Mouse (Mus musculus) hindbrain, embryonic 14.5 days (tissue): ENCODE measurements around the gene Nrxn1. TPM values are rescaled to one million over a fixed set of nuclear protein-coding genes. Genes with fewer than 3 reads are reported as not detected.

ENCODE experiments used
- ATAC-seq: fragments of 200-750 bp; cut with Nextera tagmentation; 2 replicates; pipeline ENCODE4 v1.8.0; 2017; ENCODE audit warnings: moderate number of reproducible peaks, mild to moderate bottlenecking, moderate TSS enrichment, moderate library complexity; ENCODE audit not compliant: low FRiP score
- DNase-seq: peaks from one replicate; pipeline ENCODE4 v3.0.0-alpha.2; 2015; ENCODE audit warnings: low spot score
- H3K27ac ChIP-seq: fragments of 300-500 bp; sonication (generic); 2 replicates; pipeline ENCODE4 v1.5.1; 2014; ENCODE audit warnings: mild to moderate bottlenecking, moderate library complexity
- H3K27me3 ChIP-seq: fragments of 300-500 bp; sonication (generic); 2 replicates; pipeline ENCODE4 v1.6.1; 2014; ENCODE audit warnings: mild to moderate bottlenecking, low read length, mixed read lengths; ENCODE audit not compliant: control insufficient read depth, insufficient read depth
- H3K36me3 ChIP-seq: fragments of 300-500 bp; sonication (generic); replicated peaks from 2 replicates; pipeline ENCODE4 v1.6.1; 2014; ENCODE audit not compliant: control insufficient read depth, insufficient read depth
- H3K4me1 ChIP-seq: fragments of 300-500 bp; sonication (generic); replicated peaks from 2 replicates; pipeline ENCODE4 v1.6.1; 2014; ENCODE audit warnings: antibody characterized with exemption, low read length, mixed read lengths; ENCODE audit not compliant: control insufficient read depth, insufficient read depth
- H3K4me2 ChIP-seq: fragments of 300-500 bp; sonication (generic); replicated peaks from 2 replicates; pipeline ENCODE4 v1.6.1; 2014; ENCODE audit warnings: mild to moderate bottlenecking, moderate library complexity
- H3K4me3 ChIP-seq: fragments of 300-500 bp; sonication (generic); replicated peaks from 2 replicates; pipeline ENCODE4 v1.5.1; 2014; ENCODE audit warnings: mild to moderate bottlenecking, low read length
- H3K9ac ChIP-seq: fragments of 300-500 bp; sonication (generic); 2 replicates; pipeline ENCODE4 v1.6.1; 2014
- H3K9me3 ChIP-seq: fragments of 300-500 bp; sonication (generic); 2 replicates; pipeline ENCODE4 v1.6.1; 2016; ENCODE audit warnings: low read length; ENCODE audit not compliant: control insufficient read depth
- whole genome bisulfite sequencing: fragments of 180-500 bp; shearing (Covaris S2); extraction: QIAGEN DNeasy Blood & Tissue Kit; methylation state at CpG from one replicate; pipeline ENCODE4 v1.1.7; 2014; 5-methylcytosine and 5-hydroxymethylcytosine counted together
- polyA plus RNA-seq: library from polyadenylated mRNA; unstranded; fragments of >200 nt; fragmentation: Nextera tagmentation; extraction: Ambion mirVana; gene quantifications from 2 replicates; pipeline ENCODE4 v1.2.1, GENCODE M21; 2014

Gene Nrxn1
- polyA plus RNA-seq, 1 experiment from 2014 or later: 210 TPM

DNA sequence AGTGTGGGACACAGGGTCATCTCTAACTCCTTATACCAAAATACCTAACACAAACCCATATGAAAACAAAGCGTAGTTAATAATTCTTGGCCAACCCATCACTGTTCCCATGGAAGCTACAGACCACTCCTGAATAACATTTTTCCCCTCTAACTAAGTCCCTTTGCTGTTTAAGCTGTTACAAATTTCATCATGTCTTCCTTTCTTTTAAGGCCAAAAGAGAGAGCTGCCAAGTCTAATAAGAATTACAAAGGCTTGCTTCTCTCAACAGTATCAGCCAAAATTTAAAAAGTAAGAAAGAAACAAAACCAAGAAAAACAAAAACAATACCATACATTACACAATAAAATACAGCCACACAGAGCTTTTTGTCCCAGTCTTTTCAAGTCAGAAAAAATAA, 6.5 kb downstream of the Nrxn1 start:
- H3K27me3 ChIP-seq: no peaks in the 10 kb centered on the region
- peaks cover 25% of the 10 kb centered on the region for H3K4me1 ChIP-seq
- peaks cover 19% of the 10 kb centered on the region for H3K9me3 ChIP-seq
- peak overlapping the region; percentile 46; the same call in 1 of the 2 replicates for H3K9ac ChIP-seq
- H3K36me3 ChIP-seq: peaks cover 22% of the 10 kb centered on the region
- peak overlapping the region; percentile 57; the same call in 1 of the 2 replicates for H3K27ac ChIP-seq
- DNase-seq (no peak), ATAC-seq (no peak)
- 57% methylated on average over 1 of the region's 1 CpGs for WGBS
- peak overlapping the region; percentile 27 for H3K4me3 ChIP-seq
- peak overlapping the region; percentile 61 for H3K4me2 ChIP-seq

DNA sequence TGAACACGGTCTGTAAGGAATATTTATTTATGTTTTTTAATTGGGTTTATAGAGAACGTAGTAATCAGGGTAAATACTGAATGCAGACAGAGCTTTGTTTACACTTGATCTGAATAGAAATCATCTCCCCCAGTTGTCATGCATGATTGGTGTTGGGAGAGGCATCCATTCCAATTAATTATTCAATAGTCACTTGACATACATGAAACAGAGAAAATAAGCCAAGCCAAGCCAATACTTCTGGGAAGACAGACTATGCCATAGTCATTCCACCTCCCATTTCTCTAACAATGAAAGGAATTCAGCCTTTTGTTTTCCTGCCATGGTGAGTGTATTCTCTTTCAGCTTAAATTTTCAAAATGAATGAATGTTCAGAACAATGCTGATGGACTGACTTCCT, 7.5 kb downstream of the Nrxn1 start:
- H3K27ac ChIP-seq: peak overlapping the region; percentile 59
- ATAC-seq (no peak; the same call in 1 of the 2 replicates), DNase-seq (peak; percentile 27)
- 41% methylated on average over 2 of the region's 2 CpGs for WGBS
- peak overlapping the region; percentile 27 for H3K4me3 ChIP-seq
- H3K9me3 ChIP-seq: peaks cover 19% of the 10 kb centered on the region
- peak overlapping the region; percentile 51 for H3K9ac ChIP-seq
- H3K27me3 ChIP-seq: no peaks in the 10 kb centered on the region
- peaks cover 22% of the 10 kb centered on the region for H3K36me3 ChIP-seq
- peak overlapping the region; percentile 61 for H3K4me2 ChIP-seq
- peaks cover 21% of the 10 kb centered on the region for H3K4me1 ChIP-seq

DNA sequence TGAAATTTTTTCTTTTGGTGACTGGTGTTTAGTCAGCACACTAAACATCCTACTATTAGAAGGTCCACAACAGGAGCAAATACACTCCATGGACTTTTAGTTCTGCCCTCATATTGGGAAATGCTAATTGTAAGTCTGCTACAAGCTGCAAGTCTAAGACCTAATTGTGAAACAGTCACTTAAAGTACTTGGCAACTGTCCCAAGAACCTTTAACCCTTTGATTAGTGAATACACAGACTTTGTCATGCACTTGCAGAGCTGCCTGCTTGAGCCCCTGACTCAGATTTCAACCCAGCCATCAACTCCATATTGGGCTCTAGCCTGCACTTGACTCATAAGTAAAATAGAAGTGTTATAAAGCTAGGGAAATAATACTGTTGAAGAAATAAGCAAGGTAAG, 13.8 kb downstream of the Nrxn1 start:
- H3K4me2 ChIP-seq: no peak overlapping the region
- no peak overlapping the region for H3K9ac ChIP-seq
- H3K36me3 ChIP-seq: no peaks in the 10 kb centered on the region
- no peak overlapping the region for H3K27ac ChIP-seq
- no peaks in the 10 kb centered on the region for H3K9me3 ChIP-seq
- no peak overlapping the region for H3K4me3 ChIP-seq
- no peaks in the 10 kb centered on the region for H3K4me1 ChIP-seq
- no peak for DNase-seq
- H3K27me3 ChIP-seq: no peaks in the 10 kb centered on the region
- no peak for ATAC-seq

DNA sequence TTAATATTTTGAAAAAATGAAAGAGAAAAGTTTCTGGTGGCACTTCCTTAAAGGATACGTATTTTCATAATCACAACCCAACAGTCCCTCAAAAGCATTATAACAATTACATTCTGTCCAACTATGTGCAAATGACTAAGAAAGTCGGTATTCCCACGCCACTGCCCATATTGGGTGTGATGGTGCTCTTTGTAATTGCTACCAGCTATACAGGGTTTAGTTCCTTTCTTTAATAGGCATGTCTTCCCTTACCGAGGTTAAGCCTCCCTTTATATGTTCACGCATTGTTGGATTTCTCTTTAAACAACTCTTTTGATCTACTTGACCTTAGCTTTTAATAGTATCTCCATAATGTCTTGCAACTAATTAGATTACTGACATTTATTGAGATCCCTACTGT, 18.1 kb downstream of the Nrxn1 start:
- Histone ChIP-seq H3K27ac (no peak overlapping the region), H3K4me1 (no peaks in the 10 kb centered on the region), H3K9ac (no peak overlapping the region), H3K27me3 (no peaks in the 10 kb centered on the region), H3K36me3 (no peaks in the 10 kb centered on the region), H3K9me3 (no peaks in the 10 kb centered on the region), H3K4me2 (no peak overlapping the region), H3K4me3 (no peak overlapping the region)
- ATAC-seq: no peak
- 52% methylated on average over 5 of the region's 5 CpGs for WGBS
- no peak for DNase-seq

DNA sequence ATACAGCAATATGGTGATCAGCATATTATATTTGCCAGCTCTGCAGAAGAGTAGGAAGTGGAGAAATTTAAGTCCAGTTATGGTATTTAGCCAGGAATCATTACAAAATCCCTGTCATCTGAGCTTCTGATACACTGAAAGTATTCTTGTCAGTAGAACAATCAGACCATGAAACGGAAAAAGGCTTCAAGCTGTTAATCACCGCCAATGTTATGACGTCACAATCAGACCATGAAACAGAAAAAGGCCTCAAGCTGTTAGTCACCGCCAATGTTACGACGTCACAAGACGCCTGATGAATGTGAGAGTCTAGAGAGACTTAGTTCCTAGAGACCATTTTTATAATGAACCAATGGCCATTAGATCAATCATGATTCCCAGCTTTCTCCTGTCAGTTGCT, 59.4 kb downstream of the Nrxn1 start:
- DNase-seq (no peak), ATAC-seq (no peak)
- no peak overlapping the region for H3K4me2 ChIP-seq
- no peaks in the 10 kb centered on the region for H3K36me3 ChIP-seq
- H3K27me3 ChIP-seq: no peaks in the 10 kb centered on the region
- 44% methylated on average over 7 of the region's 7 CpGs for WGBS
- H3K9me3 ChIP-seq: no peaks in the 10 kb centered on the region
- no peaks in the 10 kb centered on the region for H3K4me1 ChIP-seq
- no peak overlapping the region for H3K27ac ChIP-seq
- H3K4me3 ChIP-seq: no peak overlapping the region
- no peak overlapping the region for H3K9ac ChIP-seq

DNA sequence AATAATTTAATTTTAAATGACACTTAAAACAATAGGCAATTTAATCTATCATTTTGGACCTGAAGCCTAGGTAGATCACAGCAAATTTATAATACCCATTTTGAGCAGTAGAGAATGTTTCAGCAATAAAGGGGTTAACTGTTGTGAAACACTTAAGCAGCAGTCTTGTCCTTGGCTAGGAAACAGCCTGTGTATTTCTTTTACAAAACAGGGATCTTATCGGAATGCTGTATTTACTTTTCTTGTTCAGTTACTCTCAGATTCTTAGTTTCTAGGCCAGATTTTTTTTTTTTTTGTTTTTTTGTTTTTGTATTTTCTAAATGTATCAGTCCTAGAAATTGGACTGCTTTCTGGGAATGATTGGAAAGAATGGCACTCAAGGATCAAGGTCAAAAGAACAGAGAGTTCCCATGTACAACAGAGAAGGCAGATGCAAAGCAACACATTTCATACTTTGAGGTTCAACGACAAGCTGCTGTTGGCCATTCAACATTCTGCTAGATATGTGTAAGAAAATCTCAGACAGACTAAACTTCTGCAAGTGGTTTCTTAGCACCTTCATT, 67.7 kb downstream of the Nrxn1 start:
- Histone ChIP-seq H3K9ac (no peak overlapping the region), H3K9me3 (no peaks in the 10 kb centered on the region), H3K4me2 (no peak overlapping the region), H3K4me1 (no peaks in the 10 kb centered on the region), H3K27ac (no peak overlapping the region), H3K36me3 (no peaks in the 10 kb centered on the region), H3K27me3 (no peaks in the 10 kb centered on the region), H3K4me3 (no peak overlapping the region)
- 60% methylated on average over 2 of the region's 2 CpGs for WGBS
- no peak for ATAC-seq
- DNase-seq: no peak

DNA sequence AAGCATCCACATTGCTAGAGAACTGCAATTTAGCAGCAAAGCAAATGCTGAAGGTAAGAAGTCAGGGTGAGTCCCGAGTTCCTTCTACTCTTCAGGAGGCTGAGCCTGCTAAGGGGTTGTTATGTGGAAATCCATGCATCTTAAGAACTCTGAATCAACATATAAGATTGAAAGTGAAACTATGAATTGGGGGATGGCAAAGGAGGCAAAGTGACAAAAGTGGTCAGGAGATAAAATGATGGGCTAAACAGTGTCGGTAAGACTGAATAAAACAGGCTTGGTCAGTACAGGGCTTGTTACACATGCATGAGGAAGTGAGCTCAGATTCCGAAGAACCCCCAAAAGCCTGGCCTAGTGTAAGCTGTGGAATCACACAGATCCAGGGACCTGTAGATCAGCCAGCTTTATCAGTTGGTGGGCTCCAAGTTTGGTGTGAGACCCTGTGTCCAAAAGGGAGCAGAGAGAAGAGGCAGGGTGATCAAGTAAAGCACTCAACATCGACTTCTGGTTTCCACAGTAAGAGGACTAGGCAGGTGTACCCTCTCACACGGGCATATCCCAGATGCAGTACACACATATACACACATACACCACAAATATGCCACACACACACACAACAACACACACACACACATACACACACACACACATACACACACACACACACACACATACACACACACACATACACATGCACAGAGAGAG, 85.3 kb downstream of the Nrxn1 start:
- Histone ChIP-seq H3K27ac (no peak overlapping the region), H3K36me3 (no peaks in the 10 kb centered on the region), H3K4me3 (no peak overlapping the region), H3K4me2 (no peak overlapping the region), H3K9ac (no peak overlapping the region), H3K27me3 (no peaks in the 10 kb centered on the region), H3K9me3 (no peaks in the 10 kb centered on the region), H3K4me1 (no peaks in the 10 kb centered on the region)
- DNase-seq: no peak
- 92% methylated on average over 5 of the region's 5 CpGs for WGBS
- ATAC-seq: no peak

DNA sequence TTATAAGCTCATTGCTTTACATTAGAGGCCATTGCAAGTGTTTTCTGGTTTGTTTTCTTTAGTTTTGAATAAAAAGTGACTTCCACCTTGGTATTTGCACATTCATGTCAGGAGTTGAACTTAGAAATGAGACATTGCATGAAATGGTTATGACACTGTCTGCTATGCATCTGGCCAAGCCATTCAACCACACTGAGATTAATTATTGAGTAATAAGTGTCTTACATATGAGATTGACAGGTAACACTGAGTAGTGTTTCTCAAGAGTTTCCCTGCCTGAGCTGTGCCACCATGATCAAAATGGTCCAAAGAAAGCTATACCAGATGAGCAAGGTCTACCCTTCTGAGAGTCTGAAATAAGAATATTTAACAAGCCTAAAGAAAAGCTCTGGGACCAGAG, 92.5 kb downstream of the Nrxn1 start:
- no peak for ATAC-seq

DNA sequence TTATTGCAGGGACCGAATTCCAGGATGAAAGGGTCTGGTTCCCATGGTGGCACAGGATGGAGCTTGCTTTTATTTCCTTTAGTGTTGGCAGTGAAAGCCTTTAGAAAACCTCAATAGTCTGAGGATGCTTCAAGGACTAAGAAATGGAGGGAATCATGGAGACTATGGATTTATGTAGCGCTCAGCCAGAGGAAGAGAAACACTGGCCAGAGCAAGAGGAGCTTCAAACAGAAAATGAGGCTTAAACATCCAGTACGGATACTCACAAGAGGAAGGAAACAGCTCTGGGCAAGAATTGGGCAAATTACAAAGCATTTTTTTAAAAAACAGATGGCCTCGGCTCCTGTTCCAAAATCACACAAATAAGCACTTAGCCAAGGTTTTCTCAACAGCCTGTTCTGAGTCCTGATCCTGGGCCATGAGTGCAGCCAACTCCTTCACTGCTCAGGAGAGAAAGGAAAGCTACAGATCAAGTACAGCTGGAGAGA, 93.2 kb downstream of the Nrxn1 start:
- no peaks in the 10 kb centered on the region for H3K36me3 ChIP-seq
- H3K4me3 ChIP-seq: no peak overlapping the region
- WGBS: 46% methylated on average over 4 of the region's 4 CpGs
- peak; percentile 31; the same call in 1 of the 2 replicates for ATAC-seq
- H3K9ac ChIP-seq: no peak overlapping the region
- no peak overlapping the region for H3K27ac ChIP-seq
- H3K4me2 ChIP-seq: no peak overlapping the region
- H3K4me1 ChIP-seq: peaks cover 6% of the 10 kb centered on the region
- no peak for DNase-seq
- H3K27me3 ChIP-seq: no peaks in the 10 kb centered on the region
- H3K9me3 ChIP-seq: no peaks in the 10 kb centered on the region

More for the DNA sequence above, 92.5 kb downstream of the Nrxn1 start:
- H3K4me3 ChIP-seq: no peak overlapping the region
- no peak overlapping the region for H3K4me2 ChIP-seq
- DNase-seq: no peak
- H3K27me3 ChIP-seq: no peaks in the 10 kb centered on the region
- no peaks in the 10 kb centered on the region for H3K36me3 ChIP-seq
- H3K27ac ChIP-seq: no peak overlapping the region
- peaks cover 3% of the 10 kb centered on the region for H3K4me1 ChIP-seq
- H3K9me3 ChIP-seq: no peaks in the 10 kb centered on the region
- no peak overlapping the region for H3K9ac ChIP-seq
